Comparison of ENCODE assay signal across 18 mouse cellular contexts in genomic region chr7:125600612-125601279, GRCm38 (mm10). TPM values are rescaled to one million over a fixed set of nuclear protein-coding genes. Genes with fewer than 3 reads are reported as not detected.
DNase-seq lines count a peak whose midpoint lies in the region; ATAC-seq and TF ChIP-seq lines count a peak whose summit lies in the region.
"Had no signal": no experiment of that assay in that cellular context is flagged by ENCODE, and none has a peak within 500 bp of the region (broad histone marks: within the 10 kb centered on the region; RNA-seq: fewer than 3 reads in every experiment).

No protein-coding gene starts in this region.

- 26% methylated on average over 6 of the region's 6 CpGs for WGBS in heart, embryonic 11.5 days (ENCODE audit: insufficient replicate concordance)
- 35% methylated on average over 6 of the region's 6 CpGs for WGBS in stomach, embryonic 16.5 days
- 37% methylated on average over 6 of the region's 6 CpGs for WGBS in stomach, postnatal 0 days
- WGBS in liver, embryonic 13.5 days (ENCODE audit: insufficient replicate concordance) = 6% methylated on average over 6 of the region's 6 CpGs

- ATAC-seq in heart, embryonic 11.5 days (replicated peaks; ENCODE audit: insufficient number of reproducible peaks, low FRiP score, low TSS enrichment) = no peak
- ATAC-seq in stomach, embryonic 16.5 days (ENCODE audit: insufficient read depth, low FRiP score) = no peak
- no peak for ATAC-seq in stomach, postnatal 0 days (ENCODE audit: low FRiP score, low TSS enrichment)
- no peak for ATAC-seq in liver, embryonic 13.5 days (ENCODE audit: low read depth)
- ATAC-seq: midbrain, embryonic 16.5 days had no signal

- no peak overlapping the region for H3K9ac ChIP-seq in heart, embryonic 11.5 days (ENCODE audit: low read depth, low read length)
- H3K9ac ChIP-seq in stomach, embryonic 16.5 days (ENCODE audit: low read length) = no peak overlapping the region
- no peak overlapping the region for H3K9ac ChIP-seq in stomach, postnatal 0 days (ENCODE audit: low read length)
- no peak overlapping the region for H3K9ac ChIP-seq in liver, embryonic 13.5 days
- H3K9ac ChIP-seq: heart, embryonic 13.5 days; liver, embryonic 14.5 days; neural tube, embryonic 12.5 days; stomach, embryonic 15.5 days had no signal

- H3K36me3 ChIP-seq in heart, embryonic 11.5 days (ENCODE audit: control insufficient read depth, insufficient read depth, low read length) = no peaks in the 10 kb centered on the region
- no peaks in the 10 kb centered on the region for H3K36me3 ChIP-seq in stomach, embryonic 16.5 days (ENCODE audit: control insufficient read depth, insufficient read depth, low read length)
- H3K36me3 ChIP-seq in stomach, postnatal 0 days (ENCODE audit: control insufficient read depth, insufficient read depth, low read length) = no peaks in the 10 kb centered on the region
- no peaks in the 10 kb centered on the region for H3K36me3 ChIP-seq in liver, embryonic 13.5 days
- H3K36me3 ChIP-seq in splenic B cell, adult 2 months (ENCODE audit: control insufficient read depth, insufficient read depth, low read length, poor library complexity, severe bottlenecking) = peaks cover 3% of the 10 kb centered on the region; the same call in 1 of the 2 replicates
- H3K36me3 ChIP-seq: heart, embryonic 13.5 days; neural tube, embryonic 12.5 days; stomach, embryonic 15.5 days had no signal

- peak; percentile 87 for DNase-seq in heart, adult 11 months
- DNase-seq in stomach, postnatal 0 days (ENCODE audit: low spot score) = no peak
- no peak for DNase-seq in liver, embryonic 13.5 days
- peak; percentile 50 for DNase-seq in splenic B cell, adult 2 months (ENCODE audit: low read depth, low spot score)
- no peak for DNase-seq in frontal cortex, postnatal 10 days (ENCODE audit: low spot score in 2 of 2)
- DNase-seq in layer of hippocampus, postnatal 36 days = no peak
- DNase-seq: adrenal gland, adult 8-10 months; cerebellum, postnatal 14 days; gastrocnemius, postnatal 14 days; heart, postnatal 4 days; kidney, postnatal 14 days had no signal

- H3K4me2 ChIP-seq in heart, embryonic 11.5 days = no peak overlapping the region
- H3K4me2 ChIP-seq in stomach, embryonic 16.5 days (ENCODE audit: low read depth, low read length) = no peak overlapping the region
- H3K4me2 ChIP-seq in stomach, postnatal 0 days (replicated peaks; ENCODE audit: low read depth) = no peak overlapping the region
- no peak overlapping the region for H3K4me2 ChIP-seq in liver, embryonic 13.5 days
- H3K4me2 ChIP-seq: heart, embryonic 13.5 days; neural tube, embryonic 12.5 days; stomach, embryonic 15.5 days had no signal

- H3K4me1 ChIP-seq in heart, embryonic 11.5 days (ENCODE audit: control insufficient read depth, insufficient read depth, low read length) = peaks cover 4% of the 10 kb centered on the region; the same call in 1 of the 2 replicates
- H3K4me1 ChIP-seq in stomach, embryonic 16.5 days (ENCODE audit: control insufficient read depth, insufficient read depth, low read length) = no peaks in the 10 kb centered on the region
- H3K4me1 ChIP-seq in stomach, postnatal 0 days (replicated peaks; ENCODE audit: control insufficient read depth, insufficient read depth) = no peaks in the 10 kb centered on the region
- H3K4me1 ChIP-seq in liver, embryonic 13.5 days (replicated peaks) = peaks cover 21% of the 10 kb centered on the region
- H3K4me1 ChIP-seq: neural tube, embryonic 12.5 days had no signal

- TF ChIP-seq CTCF in stomach, postnatal 0 days (IDR thresholded peaks at IDR 0.05; ENCODE audit: low read depth) = no peak

- H3K9me3 ChIP-seq in heart, embryonic 11.5 days (replicated peaks; ENCODE audit: control insufficient read depth, low read length) = no peaks in the 10 kb centered on the region
- H3K9me3 ChIP-seq in stomach, embryonic 16.5 days (replicated peaks; ENCODE audit: control insufficient read depth, low read length) = no peaks in the 10 kb centered on the region
- no peaks in the 10 kb centered on the region for H3K9me3 ChIP-seq in stomach, postnatal 0 days (ENCODE audit: control insufficient read depth, low read length)
- H3K9me3 ChIP-seq in liver, embryonic 13.5 days (replicated peaks) = no peaks in the 10 kb centered on the region
- H3K9me3 ChIP-seq: heart, embryonic 13.5 days; neural tube, embryonic 12.5 days; stomach, embryonic 15.5 days had no signal

- H3K27me3 ChIP-seq in heart, embryonic 11.5 days (ENCODE audit: control insufficient read depth, insufficient read depth, low read length) = no peaks in the 10 kb centered on the region
- H3K27me3 ChIP-seq in stomach, embryonic 16.5 days (ENCODE audit: control insufficient read depth, insufficient read depth, low read length) = no peaks in the 10 kb centered on the region
- no peaks in the 10 kb centered on the region for H3K27me3 ChIP-seq in stomach, postnatal 0 days (ENCODE audit: control insufficient read depth, insufficient read depth, low read length)
- H3K27me3 ChIP-seq in liver, embryonic 13.5 days = peaks cover 10% of the 10 kb centered on the region; the same call in 1 of the 2 replicates
- H3K27me3 ChIP-seq in splenic B cell, adult 2 months (ENCODE audit: control insufficient read depth, insufficient read depth, low read length, poor library complexity, severe bottlenecking) = no peaks in the 10 kb centered on the region
- H3K27me3 ChIP-seq: heart, embryonic 13.5 days; neural tube, embryonic 12.5 days; stomach, embryonic 15.5 days had no signal

- H3K27ac ChIP-seq in heart, embryonic 11.5 days (ENCODE audit: low read depth, low read length) = no peak overlapping the region
- H3K27ac ChIP-seq in stomach, embryonic 16.5 days (ENCODE audit: low read length) = 0 out of 2 replicates have a peak overlapping the region, but pooled peaks have one; percentile 26
- H3K27ac ChIP-seq in stomach, postnatal 0 days (replicated peaks) = no peak overlapping the region
- peak overlapping the region; percentile 58 for H3K27ac ChIP-seq in liver, embryonic 13.5 days
- H3K27ac ChIP-seq: heart, embryonic 13.5 days; liver, embryonic 14.5 days; neural tube, embryonic 12.5 days; stomach, embryonic 15.5 days had no signal

- no peak overlapping the region for H3K4me3 ChIP-seq in heart, embryonic 11.5 days (ENCODE audit: low read depth, low read length)
- H3K4me3 ChIP-seq in stomach, embryonic 16.5 days (replicated peaks; ENCODE audit: low read length) = no peak overlapping the region
- H3K4me3 ChIP-seq in stomach, postnatal 0 days (ENCODE audit: low read depth, low read length) = no peak overlapping the region
- H3K4me3 ChIP-seq in liver, embryonic 13.5 days (replicated peaks) = no peak overlapping the region
- H3K4me3 ChIP-seq: heart, embryonic 13.5 days; neural tube, embryonic 12.5 days; stomach, embryonic 15.5 days had no signal

- no peak for TF ChIP-seq EP300 in stomach, postnatal 0 days (optimal IDR thresholded peaks at IDR 0.05)

RNA-seq across cellular contexts. Expression of gene Il21r, which starts 2.5 kb away (rescaled TPM):
- polyA plus RNA-seq in heart, embryonic 11.5 days (2014; fragmentation: Nextera tagmentation; extraction: Ambion mirVana) = 0.10 TPM in 1 of 2 replicates, not detected in the other
- 0.45 and 0.70 TPM in 2 replicates for polyA plus RNA-seq in stomach, embryonic 16.5 days (2015; fragmentation: Nextera tagmentation; extraction: Ambion mirVana)
- polyA plus RNA-seq in stomach, postnatal 0 days (2015; fragmentation: Nextera tagmentation; extraction: Ambion mirVana) = 0.29 and 0.45 TPM in 2 replicates
- polyA plus RNA-seq in liver, embryonic 13.5 days (2015; fragmentation: Nextera tagmentation; extraction: Ambion mirVana) = 0.95 and 1.1 TPM in 2 replicates
- total RNA-seq in layer of hippocampus, postnatal 36 days (2021) = 1 to 10 TPM in 1 of 2 experiments, under 1 TPM in 1; 0.75 to 1.4 TPM

RNA-seq across cellular contexts. Expression of gene Il4ra, which starts 48.8 kb away (rescaled TPM):
- 1.5 and 1.6 TPM in 2 replicates for polyA plus RNA-seq in heart, embryonic 11.5 days (2014; fragmentation: Nextera tagmentation; extraction: Ambion mirVana)
- 12.3 and 13.8 TPM in 2 replicates for polyA plus RNA-seq in stomach, embryonic 16.5 days (2015; fragmentation: Nextera tagmentation; extraction: Ambion mirVana)
- 13.4 and 13.9 TPM in 2 replicates for polyA plus RNA-seq in stomach, postnatal 0 days (2015; fragmentation: Nextera tagmentation; extraction: Ambion mirVana)
- 2.9 and 3.1 TPM in 2 replicates for polyA plus RNA-seq in liver, embryonic 13.5 days (2015; fragmentation: Nextera tagmentation; extraction: Ambion mirVana)
- total RNA-seq in layer of hippocampus, postnatal 36 days (2021) = 1 to 10 TPM; 3.1 to 3.5 TPM

Comparison
In these comparisons a context has a peak if more than half of its experiments do, and no peak if none do; other contexts are left out.
1. H3K27ac ChIP-seq: peak in stomach, embryonic 16.5 days (single experiment) and liver, embryonic 13.5 days (single experiment); none in heart, embryonic 11.5 days (single experiment) and stomach, postnatal 0 days (single experiment).
2. DNase-seq: peak in heart, adult 11 months (single experiment) and splenic B cell, adult 2 months (single experiment); none in stomach, postnatal 0 days (single experiment), liver, embryonic 13.5 days (single experiment), frontal cortex, postnatal 10 days (0 of 2) and layer of hippocampus, postnatal 36 days (0 of 2).